ENCODE assay signal across 8 mouse cellular contexts in genomic region chr15:37120381-37120780, GRCm38 (mm10).
DNase-seq lines count a peak whose midpoint lies in the region; ATAC-seq and TF ChIP-seq lines count a peak whose summit lies in the region.

No protein-coding gene starts in this region.

- no peak overlapping the region for H3K4me2 ChIP-seq in liver, embryonic 12.5 days
- no peak overlapping the region for H3K4me2 ChIP-seq in limb, embryonic 13.5 days (replicated peaks)
- H3K4me2 ChIP-seq in neural tube, embryonic 14.5 days (ENCODE audit: low read depth, low read length), result no peak overlapping the region

- H3K36me3 ChIP-seq in liver, embryonic 12.5 days, result no peaks in the 10 kb centered on the region
- no peaks in the 10 kb centered on the region for H3K36me3 ChIP-seq in limb, embryonic 13.5 days
- no peaks in the 10 kb centered on the region for H3K36me3 ChIP-seq in neural tube, embryonic 14.5 days (ENCODE audit: control insufficient read depth, insufficient read depth, low read length)

- no peaks in the 10 kb centered on the region for H3K4me1 ChIP-seq in liver, embryonic 12.5 days
- H3K4me1 ChIP-seq in limb, embryonic 13.5 days, result no peaks in the 10 kb centered on the region
- H3K4me1 ChIP-seq in neural tube, embryonic 14.5 days (ENCODE audit: control insufficient read depth, insufficient read depth, low read length), result no peaks in the 10 kb centered on the region

- WGBS in liver, embryonic 12.5 days (ENCODE audit: insufficient replicate concordance), result 18% methylated on average over 6 of the region's 6 CpGs
- WGBS in limb, embryonic 13.5 days, result 26% methylated on average over 6 of the region's 6 CpGs
- WGBS in neural tube, embryonic 14.5 days, result 19% methylated on average over 6 of the region's 6 CpGs

- TF ChIP-seq CTCF in gastrocnemius, adult 2 months (IDR thresholded peaks at IDR 0.05), result peak; percentile 99

- peak; percentile 64 for DNase-seq in liver
- DNase-seq in cerebellum, postnatal 10 days, result peak; percentile 88 to 94
- DNase-seq in gastrocnemius, adult 2 months, result peak; percentile 74
- peak; percentile 88 for DNase-seq in kidney, adult 9 months
- peak; percentile 66 for DNase-seq in testis, postnatal 14 days (ENCODE audit: low spot score)

- H3K27me3 ChIP-seq in liver, embryonic 12.5 days (replicated peaks), result 0 out of 2 replicates have a peak, but pooled peaks cover under 1% of the 10 kb centered on the region
- H3K27me3 ChIP-seq in limb, embryonic 13.5 days, result no peaks in the 10 kb centered on the region
- H3K27me3 ChIP-seq in neural tube, embryonic 14.5 days (ENCODE audit: control insufficient read depth, insufficient read depth, low read length), result no peaks in the 10 kb centered on the region

- H3K9me3 ChIP-seq in liver, embryonic 12.5 days (replicated peaks), result no peaks in the 10 kb centered on the region
- no peaks in the 10 kb centered on the region for H3K9me3 ChIP-seq in limb, embryonic 13.5 days
- no peaks in the 10 kb centered on the region for H3K9me3 ChIP-seq in neural tube, embryonic 14.5 days (ENCODE audit: control insufficient read depth, low read length)

- no peak for ATAC-seq in liver, embryonic 12.5 days
- 0 out of 2 replicates have a peak, but pooled peaks have one; percentile 28 for ATAC-seq in limb, embryonic 13.5 days (ENCODE audit: low FRiP score, low read depth)
- ATAC-seq in neural tube, embryonic 14.5 days (ENCODE audit: low read depth), result peak; percentile 28; the same call in 1 of the 2 replicates

- no peak overlapping the region for H3K27ac ChIP-seq in liver, embryonic 12.5 days
- no peak overlapping the region for H3K27ac ChIP-seq in gastrocnemius, adult 2 months
- no peak overlapping the region for H3K27ac ChIP-seq in limb, embryonic 13.5 days
- H3K27ac ChIP-seq in neural tube, embryonic 14.5 days (ENCODE audit: low read depth, low read length), result no peak overlapping the region

- intact Hi-C loops in gastrocnemius, adult 2 months (cut with DNase I), result loop anchor here (1.0 to 5.0 kb wide), 2 partner anchors 208 to 787 kb away; no protein-coding TSS in a partner anchor

- H3K9ac ChIP-seq in liver, embryonic 12.5 days, result no peak overlapping the region
- no peak overlapping the region for H3K9ac ChIP-seq in limb, embryonic 13.5 days
- H3K9ac ChIP-seq in neural tube, embryonic 14.5 days (replicated peaks; ENCODE audit: low read depth, low read length), result no peak overlapping the region

- no peak overlapping the region for H3K4me3 ChIP-seq in liver, embryonic 12.5 days
- H3K4me3 ChIP-seq in gastrocnemius, adult 2 months, result no peak overlapping the region
- no peak overlapping the region for H3K4me3 ChIP-seq in limb, embryonic 13.5 days
- no peak overlapping the region for H3K4me3 ChIP-seq in neural tube, embryonic 14.5 days (ENCODE audit: low read depth, low read length)
